Mouse (Mus musculus) liver, postnatal 0 days (tissue): ENCODE results near the gene Car2. TPM values are rescaled to one million over a fixed set of nuclear protein-coding genes. Genes with fewer than 3 reads are reported as not detected.

ENCODE experiments used
- ATAC-seq: fragments of 200-750 bp; cut with Nextera tagmentation; 2 replicates; pipeline ENCODE4 v1.8.0; 2017; ENCODE audit warnings: mild to moderate bottlenecking, moderate library complexity
- DNase-seq: peaks from one replicate; pipeline ENCODE4 v3.0.0-alpha.2; 2016
- H3K27ac ChIP-seq: fragments of 300-500 bp; sonication (generic); 2 replicates; pipeline ENCODE4 v1.5.1; 2014; ENCODE audit warnings: antibody characterized with exemption, moderate library complexity, mild to moderate bottlenecking, low read depth
- H3K27me3 ChIP-seq: fragments of 300-500 bp; sonication (generic); 2 replicates; pipeline ENCODE4 v1.6.1; 2014; ENCODE audit warnings: low read length, control low read depth, mixed read lengths; ENCODE audit not compliant: insufficient read depth
- H3K36me3 ChIP-seq: fragments of 300-500 bp; sonication (generic); replicated peaks from 2 replicates; pipeline ENCODE4 v1.6.1; 2014; ENCODE audit warnings: mild to moderate bottlenecking, control low read depth, low read length, moderate library complexity, mixed read lengths; ENCODE audit not compliant: insufficient read depth
- H3K4me1 ChIP-seq: fragments of 300-500 bp; sonication (generic); 2 replicates; pipeline ENCODE4 v1.6.1; 2014; ENCODE audit warnings: antibody characterized with exemption, mild to moderate bottlenecking, control low read depth; ENCODE audit not compliant: insufficient read depth
- H3K4me2 ChIP-seq: fragments of 300-500 bp; sonication (generic); 2 replicates; pipeline ENCODE4 v1.6.1; 2014; ENCODE audit warnings: low read depth, mild to moderate bottlenecking, low read length, moderate library complexity, mixed read lengths
- H3K4me3 ChIP-seq: fragments of 300-500 bp; sonication (generic); 2 replicates; pipeline ENCODE4 v1.5.1; 2014; ENCODE audit warnings: low read depth, low read length
- H3K9ac ChIP-seq: fragments of 300-500 bp; sonication (generic); replicated peaks from 2 replicates; pipeline ENCODE4 v1.6.1; 2014; ENCODE audit warnings: mild to moderate bottlenecking, moderate library complexity
- H3K9me3 ChIP-seq: fragments of 300-500 bp; sonication (generic); 2 replicates; pipeline ENCODE4 v1.6.1; 2016; ENCODE audit warnings: mild to moderate bottlenecking, control low read depth, low read length, mixed read lengths
- CTCF ChIP-seq: sonication (generic); IDR thresholded peaks from 2 replicates; pipeline ENCODE4 v1.5.1; 2016; ENCODE audit warnings: antibody characterized with exemption, low read depth
- EP300 ChIP-seq: IDR thresholded peaks from 2 replicates; pipeline ENCODE4 v1.6.1; 2016; ENCODE audit warnings: antibody characterized with exemption, low read depth, mild to moderate bottlenecking
- WGBS: fragments of 180-500 bp; shearing (Covaris S2); extraction: QIAGEN DNeasy Blood & Tissue Kit; methylation state at CpG from one replicate; pipeline ENCODE4 v1.1.7; 2014; ENCODE audit not compliant: insufficient replicate concordance; 5-methylcytosine and 5-hydroxymethylcytosine counted together
- polyA plus RNA-seq: library from polyadenylated mRNA; unstranded; fragments of >200 nt; fragmentation: Nextera tagmentation; extraction: Ambion mirVana; gene quantifications from 2 replicates; pipeline ENCODE4 v1.2.1, GENCODE M21; 2015

The Car2 gene
- polyA plus RNA-seq, 1 experiment from 2014 or later, result 980 TPM

DNA sequence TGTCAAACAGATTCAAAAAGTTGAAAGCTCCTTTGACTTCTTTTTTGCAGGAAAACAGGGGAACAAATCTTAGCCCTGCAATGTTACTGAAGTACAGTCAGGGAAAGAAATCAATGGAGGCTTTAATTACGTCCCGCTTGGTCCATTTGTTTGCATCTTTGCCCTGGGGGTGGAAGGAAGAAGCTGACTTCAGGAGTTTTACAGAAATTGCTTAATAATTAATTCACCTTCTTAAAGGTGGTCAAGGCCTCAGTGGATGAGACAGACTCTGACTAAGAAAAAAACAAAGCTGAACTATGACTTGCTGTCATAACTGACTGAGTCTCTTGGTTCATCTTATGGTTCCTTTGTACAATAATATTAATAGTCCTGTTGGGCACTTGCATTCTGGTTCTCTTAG, 59.6 kb downstream of the Car2 start:
- H3K4me2 ChIP-seq, result no peak overlapping the region
- H3K27me3 ChIP-seq, result no peaks in the 10 kb centered on the region
- H3K4me3 ChIP-seq, result no peak overlapping the region
- H3K9me3 ChIP-seq, result no peaks in the 10 kb centered on the region
- no peak overlapping the region for H3K27ac ChIP-seq
- TF ChIP-seq EP300, result no peak
- no peak for TF ChIP-seq CTCF
- H3K4me1 ChIP-seq, result no peaks in the 10 kb centered on the region
- no peak overlapping the region for H3K9ac ChIP-seq
- DNase-seq (no peak), ATAC-seq (no peak)
- no peaks in the 10 kb centered on the region for H3K36me3 ChIP-seq
- WGBS, result 88% methylated on average over 2 of the region's 2 CpGs

DNA sequence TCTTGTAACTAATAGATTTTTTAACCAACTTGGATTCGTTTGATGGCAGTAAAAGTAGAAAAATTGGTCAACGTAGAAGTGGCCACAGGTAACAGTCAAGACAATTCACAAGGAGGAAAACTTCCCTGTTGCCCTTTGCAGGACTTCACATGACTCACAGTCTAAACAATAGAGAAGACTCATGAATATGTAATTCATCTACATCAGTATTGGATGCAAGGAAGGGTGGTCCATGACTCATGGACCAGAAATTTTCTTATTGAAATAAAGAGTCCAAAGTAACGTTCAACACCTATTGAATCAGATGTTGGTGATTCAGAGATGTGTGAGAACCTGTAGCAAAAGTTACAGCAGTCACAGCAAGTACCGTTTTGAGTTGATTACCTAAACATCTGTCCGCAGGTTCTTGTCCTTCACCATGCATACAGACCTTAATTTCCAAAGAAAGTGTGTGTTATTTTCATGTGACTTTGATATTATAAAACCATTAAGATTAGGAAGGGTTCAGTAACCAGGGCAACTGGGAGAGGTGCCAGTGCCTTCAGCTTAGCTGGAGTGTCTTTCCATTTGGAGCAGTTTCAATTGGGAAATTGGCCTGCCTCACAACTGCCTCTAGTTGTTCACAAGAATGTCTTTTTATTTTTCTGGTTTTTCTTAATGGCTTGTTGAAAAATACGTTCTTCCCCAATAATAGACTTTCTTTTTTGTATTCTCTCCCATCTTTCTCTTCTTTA, 62.2 kb downstream of the Car2 start:
- 75% methylated on average over 6 of the region's 6 CpGs for WGBS
- Histone ChIP-seq H3K27me3 (no peaks in the 10 kb centered on the region), H3K27ac (no peak overlapping the region), H3K4me2 (no peak overlapping the region), H3K36me3 (no peaks in the 10 kb centered on the region), H3K9me3 (no peaks in the 10 kb centered on the region), H3K9ac (no peak overlapping the region), H3K4me3 (no peak overlapping the region), H3K4me1 (no peaks in the 10 kb centered on the region)
- DNase-seq (no peak), ATAC-seq (no peak)
- TF ChIP-seq EP300 (no peak), CTCF (no peak)

DNA sequence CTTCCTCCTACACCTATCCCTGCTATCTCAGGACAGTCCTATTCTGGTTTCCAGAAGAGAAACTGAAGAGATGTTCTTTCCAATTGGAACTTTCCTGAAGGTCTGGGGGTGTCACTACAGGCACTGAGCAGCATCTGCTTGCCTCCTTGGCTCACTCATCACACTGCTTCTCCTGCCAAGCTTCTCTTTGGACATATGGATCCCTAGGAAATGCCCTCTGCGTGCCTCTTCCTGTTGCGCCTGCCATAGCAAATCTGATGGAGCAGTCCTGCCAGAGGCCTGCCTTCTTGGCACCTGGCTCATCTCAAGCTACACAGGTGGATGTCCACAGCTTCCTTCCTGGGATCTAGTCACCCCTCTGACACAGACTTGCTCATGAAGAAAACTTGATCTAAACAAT, 64.0 kb downstream of the Car2 start:
- no peak for DNase-seq
- Histone ChIP-seq H3K9me3 (no peaks in the 10 kb centered on the region), H3K9ac (no peak overlapping the region), H3K4me1 (no peaks in the 10 kb centered on the region), H3K4me2 (no peak overlapping the region), H3K27ac (no peak overlapping the region), H3K36me3 (no peaks in the 10 kb centered on the region), H3K27me3 (no peaks in the 10 kb centered on the region), H3K4me3 (no peak overlapping the region)
- no peak for ATAC-seq
- TF ChIP-seq CTCF (no peak), EP300 (no peak)
- WGBS, result 83% methylated on average over 2 of the region's 2 CpGs

Other genes with a start within 250 kb of the Car2 start
- 0.94 and 0.99 TPM in 2 replicates for gene Car13, start 244.5 kb upstream of the Car2 start, polyA plus RNA-seq
- gene Car1, start 77.9 kb upstream of the Car2 start, polyA plus RNA-seq, result 74.1 and 78.4 TPM in 2 replicates
- 38.8 and 39.0 TPM in 2 replicates for gene Car3, start 22.8 kb upstream of the Car2 start, polyA plus RNA-seq